Mouse (Mus musculus): ENCODE measurements around the gene Rpl34.

Gene Rpl34

DNA sequence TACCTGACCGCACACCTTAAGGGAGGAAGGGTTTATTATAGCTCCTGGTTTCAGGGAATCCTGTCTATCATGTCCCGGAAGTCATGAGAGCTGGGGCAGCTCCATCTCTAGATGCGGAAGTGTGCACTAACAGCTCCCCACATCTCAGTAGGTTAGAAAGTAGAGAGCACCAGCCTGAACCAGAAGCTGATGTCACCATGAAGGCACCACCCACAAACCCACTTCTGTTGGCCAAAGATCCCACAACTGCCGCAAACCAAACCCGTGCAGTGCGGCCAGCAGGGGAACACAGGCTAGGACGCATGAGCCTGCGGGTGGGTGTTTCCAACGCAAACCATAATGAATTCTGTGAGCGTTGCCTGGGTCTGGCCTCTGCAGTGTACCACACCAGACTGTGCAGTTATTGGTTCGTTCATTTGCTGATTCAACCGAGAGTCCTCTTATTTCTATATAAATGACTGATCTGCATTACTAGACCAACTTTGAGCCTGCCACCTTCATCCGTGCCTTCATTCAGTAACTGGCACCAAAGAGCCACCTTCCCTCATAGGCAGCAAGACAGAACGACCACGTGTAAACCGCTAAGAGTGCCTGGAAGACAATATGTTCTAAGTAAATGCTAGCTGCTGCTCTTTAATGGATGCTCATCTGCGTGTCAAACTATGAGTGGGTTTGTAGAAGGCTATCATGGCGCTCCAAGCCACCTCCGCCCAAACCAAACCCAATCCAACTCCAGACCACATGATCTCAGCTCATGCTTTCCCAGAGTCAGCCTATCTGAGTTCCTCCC, 52.3 kb downstream of the Rpl34 start:
- intact Hi-C loops (cut with DNase I): no loop called here

Data from adrenal gland (tissue).